Mouse (Mus musculus) liver, embryonic 11.5 days (tissue): ENCODE data around the gene Sbno2. TPM values are rescaled to one million over a fixed set of nuclear protein-coding genes. Genes with fewer than 3 reads are reported as not detected.

Experiments used
- ATAC-seq: fragments of 200-750 bp; cut with Nextera tagmentation; replicated peaks from 2 replicates; pipeline ENCODE4 v1.8.0; 2017; ENCODE audit warnings: moderate number of reproducible peaks, mild to moderate bottlenecking, moderate TSS enrichment, moderate library complexity; ENCODE audit not compliant: low FRiP score
- DNase-seq: peaks from one replicate; pipeline ENCODE4 v3.0.0-alpha.2; 2017; ENCODE audit warnings: low spot score
- H3K27ac ChIP-seq: fragments of 300-500 bp; sonication (generic); 2 replicates; pipeline ENCODE4 v1.5.1; 2014; ENCODE audit warnings: mild to moderate bottlenecking, low read depth, low read length, control low read depth
- H3K27me3 ChIP-seq: fragments of 300-500 bp; sonication (generic); replicated peaks from 2 replicates; pipeline ENCODE4 v1.6.1; 2014; ENCODE audit warnings: low read length, mixed read lengths; ENCODE audit not compliant: control insufficient read depth, insufficient read depth
- H3K36me3 ChIP-seq: fragments of 300-500 bp; sonication (generic); 2 replicates; pipeline ENCODE4 v1.6.1; 2014; ENCODE audit warnings: mild to moderate bottlenecking, low read length, moderate library complexity, mixed read lengths; ENCODE audit not compliant: control insufficient read depth, insufficient read depth
- H3K4me1 ChIP-seq: fragments of 300-500 bp; sonication (generic); replicated peaks from 2 replicates; pipeline ENCODE4 v1.6.1; 2014; ENCODE audit warnings: low read length, mixed read lengths; ENCODE audit not compliant: control insufficient read depth, insufficient read depth
- H3K4me2 ChIP-seq: fragments of 300-500 bp; sonication (generic); 2 replicates; pipeline ENCODE4 v1.6.1; 2014; ENCODE audit warnings: mild to moderate bottlenecking, control low read depth, moderate library complexity
- H3K4me3 ChIP-seq: fragments of 300-500 bp; sonication (generic); 2 replicates; pipeline ENCODE4 v1.5.1; 2014; ENCODE audit warnings: low read depth, low read length, control low read depth
- H3K9ac ChIP-seq: fragments of 300-500 bp; sonication (generic); 2 replicates; pipeline ENCODE4 v1.6.1; 2014; ENCODE audit warnings: low read depth, low read length, control low read depth
- H3K9me3 ChIP-seq: fragments of 300-500 bp; sonication (generic); 2 replicates; pipeline ENCODE4 v1.6.1; 2016; ENCODE audit warnings: low read length, inconsistent platforms, mixed read lengths; ENCODE audit not compliant: control insufficient read depth
- WGBS: fragments of 180-500 bp; shearing (Covaris S2); extraction: QIAGEN DNeasy Blood & Tissue Kit; methylation state at CpG from one replicate; pipeline ENCODE4 v1.1.7; 2014; 5-methylcytosine and 5-hydroxymethylcytosine counted together
- polyA plus RNA-seq: library from polyadenylated mRNA; unstranded; fragments of >200 nt; fragmentation: Nextera tagmentation; extraction: Ambion mirVana; gene quantifications from 2 replicates; pipeline ENCODE4 v1.2.1, GENCODE M21; 2014

Gene Sbno2
- polyA plus RNA-seq, 1 experiment from 2014 or later = 19.2 TPM

DNA sequence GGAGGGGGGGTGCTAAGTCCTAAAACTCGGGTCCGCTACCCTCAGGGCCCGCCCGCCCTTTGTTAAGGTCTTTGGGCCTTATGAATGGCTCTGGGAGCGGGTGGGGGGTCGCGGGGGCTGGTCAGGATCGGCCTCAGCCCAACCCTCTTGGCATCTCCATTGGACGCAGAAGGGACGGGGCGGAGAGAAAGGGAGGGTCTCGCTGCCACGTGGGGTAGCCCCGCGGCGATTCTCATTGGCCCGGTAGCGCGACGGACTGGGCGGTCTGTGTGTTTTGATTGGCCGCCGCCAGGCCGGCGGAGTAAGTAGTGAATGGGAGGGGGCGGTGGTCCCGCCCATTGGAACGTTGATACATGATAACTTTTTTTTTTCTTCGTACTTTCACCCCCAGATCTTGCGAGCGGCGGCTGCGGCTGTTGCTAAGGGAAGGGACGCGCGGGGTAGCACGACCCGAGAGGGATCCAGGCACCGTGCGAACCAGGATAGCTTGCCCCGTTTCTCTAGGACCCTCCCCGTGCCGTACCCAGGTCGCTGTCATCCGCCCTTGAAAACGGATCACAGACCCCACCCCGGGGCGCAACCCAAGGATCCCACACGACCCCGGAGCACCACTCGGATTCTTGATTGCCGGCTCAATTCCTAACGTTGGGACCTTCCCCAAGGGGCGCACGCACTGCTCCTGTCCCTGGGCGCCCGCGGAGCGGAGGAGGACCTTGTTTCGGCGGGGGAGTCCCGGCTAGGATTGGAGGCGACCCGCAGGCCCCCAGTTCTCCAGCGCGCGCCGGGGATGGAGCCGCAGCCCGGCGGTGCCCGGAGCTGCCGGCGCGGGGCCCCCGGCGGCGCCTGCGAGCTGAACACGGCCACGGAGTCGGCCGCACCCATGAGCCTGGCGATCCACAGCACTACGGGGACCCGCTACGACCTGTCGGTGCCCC lies 44.2 kb upstream of the Sbno2 start:
- DNase-seq (no peak), ATAC-seq (peak; percentile 79)
- Histone ChIP-seq H3K9ac (peak overlapping the region; percentile 97), H3K9me3 (no peaks in the 10 kb centered on the region), H3K27ac (peak overlapping the region; percentile 99), H3K27me3 (no peaks in the 10 kb centered on the region), H3K4me3 (peak overlapping the region; percentile 91), H3K36me3 (peaks cover 49% of the 10 kb centered on the region), H3K4me1 (peaks cover 64% of the 10 kb centered on the region), H3K4me2 (peak overlapping the region; percentile 79)
- WGBS = under 1% methylated on average over 87 of the region's 88 CpGs

GRCm38 (mm10) chr10:80148610-80149290 lies 43.4 kb upstream of the Sbno2 start:
- ATAC-seq (peak; percentile 53), DNase-seq (peak; percentile 98)
- no peaks in the 10 kb centered on the region for H3K27me3 ChIP-seq
- no peaks in the 10 kb centered on the region for H3K9me3 ChIP-seq
- H3K4me3 ChIP-seq = peak overlapping the region; percentile 91
- peak overlapping the region; percentile 97 for H3K9ac ChIP-seq
- H3K4me1 ChIP-seq = peaks cover 61% of the 10 kb centered on the region
- WGBS = 1% methylated on average over 57 of the region's 57 CpGs
- peak overlapping the region; percentile 79 for H3K4me2 ChIP-seq
- peaks cover 48% of the 10 kb centered on the region for H3K36me3 ChIP-seq
- peak overlapping the region; percentile 99 for H3K27ac ChIP-seq

DNA sequence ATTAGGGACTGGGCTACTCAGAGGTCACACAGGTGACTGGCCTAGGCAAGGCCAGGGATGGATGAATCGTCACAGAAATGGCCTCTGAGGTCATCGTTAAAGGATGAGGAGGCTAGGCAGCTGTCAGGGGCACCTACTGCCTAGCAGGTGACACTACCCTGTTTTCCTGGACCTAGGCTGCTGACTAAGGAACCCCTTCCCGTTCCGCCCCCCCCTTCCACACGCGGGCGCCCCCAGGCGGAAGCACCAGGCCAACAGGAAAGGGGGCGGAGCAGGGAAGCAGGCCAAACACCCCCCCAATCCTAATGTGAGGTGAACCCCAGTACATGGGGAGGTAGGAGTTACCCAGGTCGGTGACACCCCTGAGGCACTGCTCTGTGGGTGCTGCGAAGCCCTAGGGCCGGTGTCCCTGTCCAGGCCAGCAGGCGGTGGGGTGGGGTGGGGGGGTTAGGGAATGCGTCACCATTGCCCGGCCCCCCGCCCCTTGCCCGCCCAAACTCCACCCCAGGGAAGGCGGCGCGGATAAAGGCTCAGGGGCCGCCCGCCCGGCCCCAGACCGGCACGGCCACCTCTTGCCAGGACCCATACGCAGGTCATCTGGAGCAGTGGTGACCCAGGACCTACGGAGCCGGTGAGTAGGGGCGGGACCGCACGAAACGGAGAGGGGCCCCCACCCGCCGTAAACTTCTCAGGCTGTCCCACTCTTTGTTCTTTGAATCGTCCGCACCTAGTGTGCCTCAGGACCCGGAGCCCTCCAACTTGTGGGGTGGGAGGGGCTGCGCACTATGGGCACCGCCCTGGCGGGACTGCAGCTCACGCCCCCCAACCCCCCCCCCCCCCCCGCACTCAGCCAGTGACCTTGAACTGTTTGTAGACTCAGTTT lies 42.6 kb upstream of the Sbno2 start, which contains the start of gene Midn:
Gene Midn (plus strand): TSS at position 554 of the 883 bp plus-strand sequence.
- H3K9ac ChIP-seq = peak within 1 kb of the TSS; percentile 97
- ATAC-seq = peak; percentile 44
- peak; percentile 84 for DNase-seq
- no peaks in the 10 kb centered on the region for H3K27me3 ChIP-seq
- H3K27ac ChIP-seq = peak within 1 kb of the TSS; percentile 99
- H3K4me3 ChIP-seq = peak within 1 kb of the TSS; percentile 91
- H3K36me3 ChIP-seq = peaks cover 47% of the 10 kb centered on the region
- H3K9me3 ChIP-seq = no peaks in the 10 kb centered on the region
- H3K4me2 ChIP-seq = peak within 1 kb of the TSS; percentile 79
- peaks cover 61% of the 10 kb centered on the region for H3K4me1 ChIP-seq
- WGBS = under 1% methylated on average over 41 of the region's 42 CpGs

DNA sequence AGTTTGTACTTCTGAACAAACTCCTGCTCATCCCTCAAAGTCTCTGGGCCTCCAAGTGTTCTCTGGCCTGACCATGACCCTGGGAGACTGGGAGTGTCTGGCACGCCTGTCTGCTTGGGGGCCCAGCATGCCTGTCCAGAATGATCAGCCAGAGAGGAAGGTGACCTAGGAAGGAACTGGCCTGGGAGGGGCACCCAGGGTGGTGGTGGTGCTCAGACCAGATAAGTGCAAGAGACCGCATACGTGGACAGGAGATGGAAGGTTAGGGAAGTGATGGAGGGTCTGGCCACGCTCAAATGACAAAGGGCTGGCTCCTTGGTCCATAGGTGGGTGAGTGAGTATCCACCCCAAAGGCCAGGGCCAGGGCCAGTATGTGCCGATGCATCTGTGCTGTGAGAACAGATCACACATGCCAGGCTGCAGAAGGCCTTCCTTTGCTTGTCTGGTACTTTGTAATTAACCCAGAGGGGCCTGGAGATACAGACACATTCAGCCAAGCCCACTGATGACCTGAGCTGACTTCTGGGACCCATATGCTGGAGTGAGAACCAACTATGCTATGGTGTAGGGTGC lies 41.9 kb upstream of the Sbno2 start:
- no peak for ATAC-seq
- Histone ChIP-seq H3K27ac (peak overlapping the region; percentile 99), H3K27me3 (no peaks in the 10 kb centered on the region), H3K4me3 (peak overlapping the region; percentile 91), H3K36me3 (peaks cover 40% of the 10 kb centered on the region), H3K4me1 (peaks cover 57% of the 10 kb centered on the region), H3K9ac (peak overlapping the region; percentile 97; the same call in 1 of the 2 replicates), H3K9me3 (no peaks in the 10 kb centered on the region), H3K4me2 (peak overlapping the region; percentile 79)
- WGBS = 45% methylated on average over 5 of the region's 5 CpGs
- no peak for DNase-seq

- peaks cover 52% of the 10 kb centered on the region for H3K4me1 ChIP-seq
- peak overlapping the region; percentile 79 for H3K4me2 ChIP-seq
- peaks cover 36% of the 10 kb centered on the region for H3K36me3 ChIP-seq
- peak overlapping the region; percentile 91 for H3K4me3 ChIP-seq
- peak overlapping the region; percentile 49 for H3K9ac ChIP-seq
- no peaks in the 10 kb centered on the region for H3K9me3 ChIP-seq
- 70% methylated on average over 4 of the region's 4 CpGs for WGBS
- DNase-seq (no peak), ATAC-seq (no peak)
- peak overlapping the region; percentile 99 for H3K27ac ChIP-seq
- H3K27me3 ChIP-seq = no peaks in the 10 kb centered on the region
Measured at GRCm38 (mm10) chr10:80146568-80147011, 41.2 kb upstream of the Sbno2 start.

DNA sequence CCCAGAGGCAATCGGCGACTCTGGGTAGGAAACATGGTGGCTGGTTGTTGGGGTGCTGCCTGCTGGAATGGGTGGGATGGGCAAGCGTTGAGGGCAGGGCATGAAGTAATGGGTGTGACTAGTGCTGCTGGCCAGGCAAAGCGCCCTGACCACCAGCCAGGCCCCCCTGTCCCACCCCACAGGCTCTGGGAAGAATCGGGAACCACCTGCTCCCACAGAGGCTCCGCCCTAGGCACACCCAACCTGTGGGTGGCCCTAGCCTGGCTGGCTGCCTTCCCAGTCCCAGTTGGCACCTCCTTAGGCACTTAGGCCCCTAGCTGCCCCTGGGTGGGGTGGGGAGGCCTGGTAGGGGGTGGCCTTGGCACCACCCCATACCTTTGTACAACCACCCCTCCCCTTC lies 40.5 kb upstream of the Sbno2 start:
- Histone ChIP-seq H3K4me2 (peak overlapping the region; percentile 19; the same call in 1 of the 2 replicates), H3K27me3 (no peaks in the 10 kb centered on the region), H3K9me3 (no peaks in the 10 kb centered on the region), H3K9ac (peak overlapping the region; percentile 49), H3K36me3 (peaks cover 33% of the 10 kb centered on the region), H3K27ac (peak overlapping the region; percentile 99), H3K4me3 (no peak overlapping the region), H3K4me1 (peaks cover 51% of the 10 kb centered on the region)
- DNase-seq (no peak), ATAC-seq (no peak)
- WGBS = 85% methylated on average over 6 of the region's 6 CpGs

GRCm38 (mm10) chr10:80144864-80145838 lies 39.8 kb upstream of the Sbno2 start:
- Histone ChIP-seq H3K36me3 (peaks cover 33% of the 10 kb centered on the region), H3K4me3 (no peak overlapping the region), H3K27me3 (no peaks in the 10 kb centered on the region), H3K4me2 (peak overlapping the region; percentile 19; the same call in 1 of the 2 replicates), H3K4me1 (peaks cover 51% of the 10 kb centered on the region), H3K27ac (peak overlapping the region; percentile 99), H3K9ac (0 out of 2 replicates have a peak overlapping the region, but pooled peaks have one; percentile 49), H3K9me3 (no peaks in the 10 kb centered on the region)
- WGBS = 80% methylated on average over 20 of the region's 20 CpGs
- DNase-seq (peak; percentile 46), ATAC-seq (no peak)
